Mouse (Mus musculus) E14TG2a.4 (cell line): ENCODE data around the gene Acad12.

Experiments
- CTCF ChIP-seq: conservative IDR thresholded peaks from 2 replicates; pipeline ENCODE4 v1.5.1; 2014; ENCODE audit warnings: low read length
- NANOG ChIP-seq: IDR thresholded peaks from 2 replicates; pipeline ENCODE4 v1.6.1; 2014; ENCODE audit warnings: borderline replicate concordance, low read length, mixed read lengths
- POU5F1 ChIP-seq: IDR thresholded peaks from 2 replicates; pipeline ENCODE4 v1.6.1; 2014; ENCODE audit warnings: low read length, borderline replicate concordance

- TF ChIP-seq CTCF (no peak), POU5F1 (no peak), NANOG (no peak)
Measured at GRCm38 (mm10) chr5:121585005-121585404, 33.7 kb downstream of the Acad12 start.
